8 mouse cellular contexts compared by ENCODE assay signal in the genomic region with DNA sequence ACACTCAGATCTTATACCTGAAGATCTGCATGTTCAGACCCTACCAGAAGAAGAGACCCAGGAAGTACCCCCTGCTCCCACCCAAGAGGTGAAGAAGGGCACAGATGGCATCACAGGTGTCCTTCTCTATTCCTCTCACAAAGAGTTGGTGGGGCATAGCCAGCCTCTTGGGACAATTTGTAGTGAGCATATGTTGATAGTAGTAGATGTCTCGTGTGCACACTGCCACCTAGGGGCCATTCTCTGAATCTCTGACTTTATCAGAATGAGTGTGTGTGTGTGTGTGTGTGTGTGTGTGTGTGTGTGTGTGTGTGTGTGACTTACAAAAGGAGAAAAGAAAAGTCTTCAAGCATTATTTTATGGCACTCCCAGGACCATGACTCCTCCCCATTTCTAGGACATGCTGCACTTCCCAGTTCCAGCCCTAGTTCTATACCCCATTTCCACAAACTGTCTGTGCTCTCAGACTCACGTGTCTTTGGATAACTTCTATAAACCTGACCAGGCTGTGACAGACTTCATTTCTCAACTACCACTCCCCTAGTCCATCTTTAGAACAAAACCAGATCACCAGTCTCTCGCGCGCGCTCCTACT. TPM values are rescaled to one million over a fixed set of nuclear protein-coding genes. Genes with fewer than 3 reads are reported as not detected.
DNase-seq lines count a peak whose midpoint lies in the region; ATAC-seq lines count a peak whose summit lies in the region.
"Had no signal": no experiment of that assay in that cellular context is flagged by ENCODE, and none has a peak within 500 bp of the region (broad histone marks: within the 10 kb centered on the region; RNA-seq: fewer than 3 reads in every experiment).

No protein-coding gene starts in this region.

- no peak overlapping the region for H3K4me2 ChIP-seq in hindbrain, embryonic 13.5 days

- H3K27me3 ChIP-seq in hindbrain, embryonic 13.5 days = no peaks in the 10 kb centered on the region

- ATAC-seq in hindbrain, embryonic 13.5 days (ENCODE audit: low FRiP score) = peak; percentile 67

- DNase-seq in R1 (ENCODE audit: low read depth, low spot score) = peak; percentile 74
- DNase-seq in cerebellum, adult 18-20 months = peak; percentile 57 to 70
- DNase-seq in forelimb bud, embryonic 11.5 days (ENCODE audit: low read depth, low spot score) = peak; percentile 74
- peak; percentile 73 to 78 for DNase-seq in layer of hippocampus, postnatal 10 days (ENCODE audit: low spot score in 2 of 2)
- peak; percentile 77 for DNase-seq in lung, postnatal 14 days
- peak; percentile 65 for DNase-seq in retina, postnatal 7 days (ENCODE audit: low read depth, low spot score)

- H3K4me1 ChIP-seq in hindbrain, embryonic 13.5 days (replicated peaks) = no peaks in the 10 kb centered on the region

- H3K27ac ChIP-seq in hindbrain, embryonic 13.5 days = no peak overlapping the region
- H3K27ac ChIP-seq: macrophage had no signal

- no peak overlapping the region for H3K9ac ChIP-seq in hindbrain, embryonic 13.5 days

- H3K4me3 ChIP-seq in hindbrain, embryonic 13.5 days = no peak overlapping the region

- H3K36me3 ChIP-seq in hindbrain, embryonic 13.5 days = no peaks in the 10 kb centered on the region

- 74% methylated on average over 6 of the region's 6 CpGs for WGBS in hindbrain, embryonic 13.5 days

- no peaks in the 10 kb centered on the region for H3K9me3 ChIP-seq in hindbrain, embryonic 13.5 days

RNA-seq across cellular contexts. Expression of a gene that starts 8.6 kb away (rescaled TPM):
- 76.4 and 77.0 TPM in 2 replicates for polyA plus RNA-seq in hindbrain, embryonic 13.5 days (2015; fragmentation: Nextera tagmentation; extraction: Ambion mirVana)
- total RNA-seq in layer of hippocampus, postnatal 10 days (2021) = 10 to 100 TPM; 47.3 to 48.7 TPM

RNA-seq across cellular contexts. Expression of a gene that starts 38.4 kb away (rescaled TPM):
- polyA plus RNA-seq in hindbrain, embryonic 13.5 days (2015; fragmentation: Nextera tagmentation; extraction: Ambion mirVana) = 78.5 and 81.6 TPM in 2 replicates
- total RNA-seq in layer of hippocampus, postnatal 10 days (2021) = 100 to 1,000 TPM; 132 to 150 TPM
